Mouse (Mus musculus): ENCODE results near the gene Abhd8.

DNA sequence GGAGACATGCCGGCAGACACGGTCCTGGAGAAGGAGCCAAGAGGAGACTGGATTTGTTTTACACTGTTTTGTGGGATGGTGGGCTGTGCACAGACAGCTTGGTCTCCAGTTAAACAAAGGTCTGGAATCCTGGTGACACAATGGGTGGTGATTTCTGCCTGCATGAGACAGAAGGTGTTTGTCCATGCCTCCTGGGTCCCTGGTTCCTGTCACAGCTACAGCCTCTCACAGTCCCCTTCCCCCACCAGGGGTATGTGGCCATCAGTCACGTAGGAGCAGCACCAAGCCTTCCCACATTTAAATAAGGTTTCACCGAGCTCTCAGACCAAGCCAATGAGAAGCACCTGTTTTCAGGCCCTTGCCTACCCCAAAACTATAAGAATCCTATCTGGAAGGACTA lies 12.1 kb downstream of the Abhd8 start:
- TF ChIP-seq CTCF (IDR thresholded peaks at IDR 0.05; ENCODE audit: extremely low read depth, insufficient read depth, low read length) (no peak), POLR2A (IDR thresholded peaks at IDR 0.05; ENCODE audit: extremely low read depth, insufficient read depth, low read length) (no peak)
